Mouse (Mus musculus) kidney, postnatal 14 days (tissue): ENCODE results near the gene Cpsf6.

ENCODE experiments used
- DNase-seq: peaks from one replicate; pipeline ENCODE4 v3.0.0; 2022; ENCODE audit warnings: mixed read lengths

Gene Cpsf6

DNA sequence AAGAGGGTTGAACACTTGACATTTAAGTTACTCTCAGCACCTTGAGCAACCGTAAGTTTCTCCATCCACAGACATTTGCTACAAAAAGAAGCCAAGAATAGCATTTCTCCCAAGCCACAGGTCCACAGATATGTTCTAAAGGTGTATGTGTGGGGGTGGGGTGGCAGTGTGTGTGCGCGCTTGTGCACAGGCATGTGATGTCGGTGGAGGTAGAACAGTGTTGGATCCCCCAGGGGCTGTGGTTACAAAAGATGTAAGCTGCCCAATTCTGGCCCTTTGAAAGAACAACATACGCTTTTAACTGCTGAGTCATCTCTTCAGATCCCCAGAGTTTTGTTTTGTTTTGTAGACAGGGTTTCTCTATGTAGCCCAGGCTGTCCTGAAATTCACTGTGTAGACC lies 57.2 kb downstream of the Cpsf6 start:
- no peak for DNase-seq

DNA sequence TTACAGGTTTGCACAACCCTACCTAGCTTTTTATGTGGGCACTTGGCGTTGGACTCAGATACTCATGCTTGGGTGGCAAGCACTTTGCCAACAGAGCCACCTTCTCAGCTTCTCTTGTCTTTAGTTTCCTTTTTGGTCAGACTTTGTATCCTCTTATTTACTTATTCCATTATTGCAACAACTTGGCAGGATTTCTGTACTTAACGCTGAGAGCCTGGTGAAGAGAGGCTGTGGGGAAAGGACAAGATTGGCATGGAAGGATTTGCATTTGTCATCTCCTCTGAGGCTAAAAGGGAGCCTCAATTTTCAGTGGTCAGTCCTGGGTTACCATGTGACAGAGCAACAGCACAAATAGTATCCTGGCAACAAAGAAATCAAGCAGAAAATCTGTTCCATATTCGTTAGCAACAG lies 59.2 kb downstream of the Cpsf6 start:
- no peak for DNase-seq

DNA sequence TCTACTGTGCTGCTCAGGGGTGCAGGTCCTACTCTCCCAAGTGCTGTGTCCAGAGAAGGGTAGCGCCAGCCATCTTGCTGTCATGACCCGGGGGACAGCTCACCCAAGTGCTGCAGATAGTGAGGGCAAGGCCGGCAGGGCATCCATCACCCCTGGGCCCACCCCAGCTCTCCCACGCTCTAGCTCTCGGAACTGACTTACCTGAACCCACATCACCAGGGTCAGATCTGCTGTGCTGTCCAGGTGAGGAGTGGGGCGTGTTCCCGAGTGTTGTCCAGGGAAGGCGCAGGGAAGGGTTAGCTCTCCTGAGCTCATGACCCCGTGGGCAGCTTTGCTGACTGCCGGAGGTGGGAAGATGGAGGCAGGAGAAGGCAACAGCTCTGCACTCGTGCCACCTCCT lies 63.4 kb downstream of the Cpsf6 start:
- DNase-seq: no peak

DNA sequence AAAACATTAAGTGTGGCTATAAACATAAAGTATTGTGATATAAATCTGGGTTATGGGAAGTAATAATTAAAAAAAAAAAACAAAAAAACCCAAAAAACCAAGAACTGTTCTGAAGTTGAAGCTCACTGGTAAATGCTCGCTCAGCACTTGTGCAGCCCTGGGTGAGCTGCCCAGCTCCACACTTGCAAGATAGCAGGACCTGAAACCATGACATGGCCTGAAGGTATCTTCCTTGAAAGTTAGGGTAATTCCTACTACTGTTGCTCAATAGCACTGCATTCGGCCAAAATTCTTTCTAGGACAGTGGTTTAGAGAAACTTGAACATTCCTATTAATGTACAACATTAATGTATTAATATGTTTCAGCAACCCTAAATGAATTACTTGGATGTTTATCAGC lies 66.7 kb downstream of the Cpsf6 start:
- DNase-seq: no peak

DNA sequence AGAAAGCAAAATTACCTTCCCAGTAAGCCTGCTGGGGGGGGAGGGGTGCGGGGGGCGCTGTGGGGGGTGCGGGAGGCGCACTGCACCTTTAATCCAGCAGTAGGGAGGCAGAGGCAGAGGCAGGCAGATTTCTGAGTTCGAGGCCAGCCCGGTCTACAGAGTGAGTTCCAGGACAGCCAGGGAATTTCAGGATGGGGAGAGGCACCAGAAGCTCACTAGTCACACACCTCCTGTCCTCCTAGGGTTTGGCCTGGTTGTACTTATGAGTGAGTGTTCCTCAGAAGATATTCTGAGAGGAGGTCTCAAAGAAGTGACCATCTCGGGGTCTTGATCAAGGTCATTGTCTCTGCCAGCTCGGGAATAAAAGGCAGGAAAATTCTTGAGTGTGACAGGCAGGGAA lies 67.6 kb downstream of the Cpsf6 start:
- no peak for DNase-seq

DNA sequence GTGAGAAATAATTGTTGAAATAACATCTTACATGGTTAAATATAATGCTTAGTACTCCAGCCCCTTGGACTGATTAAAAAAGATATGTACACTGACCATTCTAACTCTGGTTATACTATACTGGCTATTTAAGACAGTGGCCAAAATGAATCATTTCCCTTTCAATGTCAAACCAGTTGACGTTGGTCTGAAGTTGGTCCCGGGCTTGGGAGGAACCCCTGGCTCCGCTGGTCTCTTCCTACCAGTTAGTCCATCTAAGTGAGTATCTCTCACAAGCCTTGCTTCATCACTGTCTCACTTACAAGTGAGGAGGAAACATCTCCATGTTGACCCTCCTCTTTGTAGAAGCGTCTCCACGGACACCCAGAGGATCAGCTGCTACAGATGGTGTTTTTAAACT lies 75.4 kb downstream of the Cpsf6 start:
- DNase-seq: no peak

DNA sequence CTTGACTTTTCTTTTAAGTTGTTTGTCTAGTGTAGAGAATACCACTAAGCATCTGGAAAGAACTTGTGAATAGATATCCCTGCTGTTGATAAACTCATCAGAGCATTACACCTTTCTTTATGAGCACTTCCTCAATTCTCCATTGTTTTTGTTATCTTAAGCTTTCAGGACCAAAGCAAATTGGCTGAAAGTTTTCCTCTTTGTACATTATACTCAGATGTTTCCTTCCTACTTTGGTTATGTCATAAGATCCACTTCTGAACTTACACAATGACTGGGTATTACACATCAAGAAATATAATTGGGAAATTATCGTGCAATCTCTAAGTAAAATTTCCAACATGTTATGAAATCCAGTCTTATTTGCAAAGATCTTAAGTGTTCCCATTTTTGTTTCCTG lies 78.1 kb downstream of the Cpsf6 start:
- DNase-seq: no peak

DNA sequence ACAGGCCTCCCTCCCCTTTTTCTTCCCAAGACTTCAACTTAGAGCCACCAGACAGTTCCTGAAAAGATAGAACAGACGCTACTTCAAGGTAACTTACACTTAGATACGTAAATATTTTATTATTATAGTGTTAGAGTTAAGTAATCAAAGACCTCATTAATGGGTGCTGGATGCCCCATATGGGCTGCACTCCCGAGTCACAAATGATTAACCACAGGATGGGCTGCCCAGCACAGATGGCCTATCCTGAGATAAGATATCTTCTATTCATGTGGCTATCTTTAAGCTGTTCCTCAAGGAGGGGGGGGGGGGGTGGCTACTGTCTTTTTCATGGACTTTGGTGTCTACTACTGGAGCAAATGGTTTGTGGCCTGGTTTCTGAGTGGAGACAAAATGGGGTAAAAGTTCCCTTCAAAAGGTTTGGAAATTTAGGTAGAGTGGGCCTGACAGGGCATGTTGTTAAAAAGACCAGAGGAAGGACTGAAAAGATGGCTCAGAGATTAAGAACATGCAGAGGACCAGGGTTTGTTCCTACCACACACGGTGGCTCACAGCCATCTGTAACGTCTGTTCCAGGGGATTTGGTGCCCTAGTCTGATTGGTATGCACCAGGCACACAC lies 79.8 kb downstream of the Cpsf6 start:
- DNase-seq: no peak

DNA sequence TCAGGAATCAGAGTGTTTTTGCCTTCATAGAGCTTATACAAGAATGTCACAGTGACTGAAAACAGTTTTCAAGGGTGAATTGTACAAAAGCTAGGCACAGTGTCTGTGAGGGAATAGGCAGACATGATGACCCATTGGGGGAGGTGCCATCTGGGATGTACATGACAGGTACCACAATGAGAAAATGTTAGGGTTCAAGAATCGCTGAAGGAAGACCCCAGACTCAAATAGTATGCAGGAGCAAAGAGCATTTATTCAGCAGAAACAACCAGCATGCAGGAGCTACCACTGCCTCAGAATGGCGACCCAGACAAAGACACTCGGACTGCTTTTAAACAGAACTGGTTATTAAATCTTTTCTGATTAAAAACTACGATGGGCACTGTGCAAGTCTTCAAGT lies 80.7 kb downstream of the Cpsf6 start:
- DNase-seq: no peak

DNA sequence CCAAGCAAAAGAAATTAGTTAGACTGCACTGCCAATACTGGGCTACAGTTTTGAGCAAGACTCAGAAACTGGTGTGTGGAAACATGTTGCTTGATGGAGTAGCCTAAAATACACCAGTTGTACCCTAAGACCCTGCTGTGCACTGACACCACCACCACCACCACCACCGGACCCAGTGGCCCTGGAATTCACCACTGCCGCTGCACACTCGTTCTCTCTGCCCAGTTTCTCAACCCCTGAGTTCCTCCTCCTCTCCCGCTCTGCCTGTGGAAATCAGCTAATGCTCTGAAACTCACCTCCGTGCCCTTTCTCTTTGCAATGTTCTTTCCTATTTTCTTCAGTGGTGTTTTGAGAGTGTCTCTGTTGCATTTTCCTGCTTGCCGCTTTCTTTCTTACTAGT lies 81.5 kb downstream of the Cpsf6 start:
- DNase-seq: no peak
